Mouse (Mus musculus): Measurements from ENCODE around the gene E030025P04Rik. TPM values are rescaled to one million over a fixed set of nuclear protein-coding genes. Genes with fewer than 3 reads are reported as not detected.

E030025P04Rik gene
- total RNA-seq, 2 experiments from 2014 or later: not detected

DNA sequence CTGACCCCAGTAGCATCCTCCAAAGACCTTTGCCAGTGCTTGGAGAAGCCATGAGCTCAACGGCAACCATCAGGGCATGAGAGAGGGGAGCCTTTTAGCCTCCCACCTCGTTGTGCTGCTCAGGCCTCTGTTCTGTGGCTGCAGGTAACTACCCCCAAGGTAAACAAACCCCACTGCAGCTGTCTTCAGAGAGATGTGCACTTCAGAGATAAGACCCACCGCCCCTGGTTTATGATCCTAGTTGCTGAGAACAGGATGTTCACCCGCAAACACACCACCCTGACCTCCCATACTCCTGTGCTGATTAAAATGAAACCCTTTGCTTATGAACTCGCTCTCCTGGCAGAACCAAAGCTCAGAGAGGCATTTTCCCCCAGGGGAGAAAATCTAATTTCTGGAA, 38.0 kb downstream of the E030025P04Rik start:
- ATAC-seq (replicated peaks; ENCODE audit: low FRiP score, low TSS enrichment, poor library complexity, severe bottlenecking): no peak

DNA sequence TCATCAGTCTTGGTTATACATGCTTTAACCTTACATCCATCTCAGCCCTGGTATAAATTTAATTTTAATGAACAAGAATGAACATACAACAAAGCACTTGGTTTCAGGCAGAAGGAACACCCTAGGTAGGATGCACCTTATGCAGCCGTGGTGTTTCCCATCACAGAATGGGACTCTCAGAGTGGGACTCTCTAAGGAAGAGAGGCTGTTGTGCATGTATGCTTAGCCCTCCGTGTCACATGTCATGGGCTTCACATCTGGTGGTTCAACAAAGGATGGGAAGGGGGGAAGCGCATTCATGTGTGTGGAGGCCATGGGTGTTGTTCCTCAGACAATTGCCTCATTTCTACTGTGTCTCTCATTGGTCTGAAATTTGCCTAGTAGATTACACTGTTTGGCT, 40.8 kb downstream of the E030025P04Rik start:
- no peak for ATAC-seq (replicated peaks; ENCODE audit: low FRiP score, low TSS enrichment, poor library complexity, severe bottlenecking)

DNA sequence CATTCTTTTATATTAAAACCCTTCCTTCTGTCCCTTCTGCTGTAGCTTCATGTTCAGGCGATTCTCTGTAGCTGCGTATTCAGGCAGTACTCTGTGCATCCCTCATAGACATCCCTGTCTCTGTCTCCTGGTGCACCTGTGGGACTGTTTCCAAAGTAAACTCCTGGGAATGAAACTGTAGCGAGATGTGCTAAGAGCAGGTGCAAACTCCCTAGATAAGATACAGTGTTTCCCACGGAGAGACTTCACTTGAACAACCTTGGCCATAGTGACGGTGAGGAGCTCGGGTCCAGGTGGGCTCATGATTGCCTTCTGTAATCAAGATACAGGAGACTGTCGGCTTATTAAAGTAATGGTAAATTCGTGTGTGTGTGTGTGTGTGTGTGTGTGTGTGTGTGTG, 41.5 kb downstream of the E030025P04Rik start:
- no peak for ATAC-seq (replicated peaks; ENCODE audit: low FRiP score, low TSS enrichment, poor library complexity, severe bottlenecking)

DNA sequence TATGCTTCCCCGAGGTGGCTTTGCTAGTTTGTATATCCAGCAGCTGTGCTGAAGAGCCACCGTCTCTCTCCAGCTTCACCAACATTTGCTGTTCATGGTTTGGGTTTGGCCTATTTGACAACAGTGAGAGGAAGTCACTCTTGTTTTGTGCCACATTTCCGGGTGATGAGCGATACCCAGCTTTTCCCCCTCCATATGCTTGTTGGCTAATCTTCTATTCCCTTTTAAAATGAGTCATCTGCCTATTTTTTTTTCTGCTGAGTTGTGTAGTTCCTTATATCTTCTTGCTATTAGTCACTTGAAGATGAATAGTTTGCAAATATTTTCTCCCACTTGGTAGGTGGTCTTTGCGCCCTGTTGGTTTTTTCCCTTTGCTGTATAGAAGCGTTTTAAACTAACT, 43.9 kb downstream of the E030025P04Rik start:
- no peak for ATAC-seq (replicated peaks; ENCODE audit: low FRiP score, low TSS enrichment, poor library complexity, severe bottlenecking)

DNA sequence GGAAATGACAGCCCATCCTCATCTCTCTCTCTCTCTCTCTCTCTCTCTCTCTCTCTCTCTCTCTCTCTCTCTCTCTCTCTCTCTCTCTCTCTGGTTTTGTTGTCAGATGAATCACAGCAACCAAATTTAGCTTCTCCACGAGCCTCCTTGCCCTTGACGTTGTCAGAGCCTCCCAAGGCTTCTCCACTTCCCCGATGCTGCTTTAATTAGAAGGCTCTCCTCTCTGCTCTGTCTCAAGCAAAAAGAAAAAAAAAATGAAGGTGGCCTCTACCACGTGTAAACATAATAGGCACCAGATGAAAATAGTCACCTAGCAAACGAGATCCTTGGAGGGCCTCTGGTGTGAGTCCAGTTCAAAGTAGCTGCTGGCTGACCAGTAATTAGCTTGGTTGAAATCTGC, 52.3 kb downstream of the E030025P04Rik start:
- no peak for ATAC-seq (replicated peaks; ENCODE audit: low FRiP score, low TSS enrichment, poor library complexity, severe bottlenecking)

Other genes with a start within 250 kb of the E030025P04Rik start
- 1.3 and 5.7 TPM in 2 replicates for gene Axin2, start 224.0 kb downstream of the E030025P04Rik start, total RNA-seq (2014; fragmentation: Nextera tagmentation)
- gene Axin2, start 224.0 kb downstream of the E030025P04Rik start, total RNA-seq (2017): 0.38 and 2.0 TPM in 2 replicates
- 0.24 TPM in 1 of 2 replicates, not detected in the other for gene Rgs9, start 153.8 kb upstream of the E030025P04Rik start, total RNA-seq (2014; fragmentation: Nextera tagmentation)
- gene Rgs9, start 153.8 kb upstream of the E030025P04Rik start, total RNA-seq (2017): not detected in 2 replicates
- gene Gna13, start 218.5 kb upstream of the E030025P04Rik start, total RNA-seq (2014; fragmentation: Nextera tagmentation): 34.0 and 40.6 TPM in 2 replicates
- gene Gna13, start 218.5 kb upstream of the E030025P04Rik start, total RNA-seq (2017): 36.7 and 37.1 TPM in 2 replicates

Data from megakaryocyte-erythroid progenitor cell, adult 5-6 weeks (primary cell).